Mouse (Mus musculus): Measurements from ENCODE around the gene Pm20d2. TPM values are rescaled to one million over a fixed set of nuclear protein-coding genes. Genes with fewer than 3 reads are reported as not detected.

Gene Pm20d2
- total and polyA plus RNA-seq, 2 experiments, result 3.6 to 7.3 TPM

DNA sequence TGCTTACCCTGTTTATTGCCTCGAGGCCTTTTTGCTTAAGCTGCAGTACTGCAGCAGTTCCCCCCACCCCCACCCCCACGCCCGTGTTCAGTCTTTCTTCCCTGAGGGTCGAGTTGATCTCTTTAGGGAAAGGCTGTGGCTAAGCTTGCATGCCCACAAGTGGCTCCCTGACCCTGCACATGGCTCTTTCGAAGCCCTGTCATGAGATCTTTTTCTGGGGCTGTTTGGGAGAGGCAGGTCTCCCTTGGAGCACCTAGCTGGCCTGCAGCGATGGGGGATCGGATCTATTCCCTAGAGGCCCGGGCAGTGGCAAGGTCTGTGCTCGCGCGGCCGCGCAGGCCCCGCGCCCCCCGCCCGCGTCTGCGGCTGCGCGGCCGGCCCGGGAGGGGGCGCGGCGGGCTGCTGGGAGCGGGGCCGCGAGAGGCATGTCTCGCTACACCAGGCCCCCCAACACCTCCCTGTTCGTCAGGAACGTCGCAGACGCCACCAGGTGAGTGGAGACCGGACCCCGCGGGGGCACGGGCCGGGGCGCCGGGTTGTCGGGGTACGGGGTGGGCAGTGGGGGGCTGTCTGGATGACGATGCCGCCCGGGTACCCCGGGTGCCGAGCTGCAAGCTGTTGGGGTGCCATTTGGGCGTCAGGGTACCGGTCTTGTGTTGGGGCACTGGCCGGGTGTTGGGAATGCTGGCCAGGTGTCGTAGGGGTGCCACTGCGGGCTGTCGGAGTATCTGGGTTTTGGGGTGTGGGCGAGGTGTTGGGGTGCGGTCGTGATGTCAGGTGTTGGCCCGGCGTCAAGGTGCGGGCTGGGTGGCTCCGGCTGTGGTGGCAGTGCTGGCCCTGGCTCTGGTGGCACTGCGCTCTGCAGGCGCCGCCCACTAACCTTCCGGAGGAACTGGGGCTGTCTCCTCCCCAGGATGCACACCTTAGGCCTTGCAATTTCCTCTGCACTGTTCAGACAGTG is 19.6 kb upstream of the Pm20d2 start, which contains the start of gene Srsf12:
Srsf12 (plus strand) TSS at position 111 of the 961 bp plus-strand sequence.
- no peak for DNase-seq (ENCODE audit: extremely low read depth, low read depth, low spot score)
- H3K4me1 ChIP-seq (ENCODE audit: control insufficient read depth, insufficient read depth, low read length), result peaks cover 2% of the 10 kb centered on the region; the same call in 1 of the 2 replicates
- no peaks in the 10 kb centered on the region for H3K79me2 ChIP-seq (ENCODE audit: control insufficient read depth, insufficient read depth, low read length)
- H3K4me3 ChIP-seq (ENCODE audit: insufficient read depth, low read depth, low read length), result peak within 1 kb of the TSS; percentile 33; the same call in 1 of the 2 replicates
- H3K27ac ChIP-seq (replicated peaks; ENCODE audit: insufficient read depth, low read depth, low read length), result no peak within 1 kb of the TSS
- 8% methylated on average over 65 of the region's 65 CpGs for WGBS
- TF ChIP-seq POLR2A (IDR thresholded peaks at IDR 0.05; ENCODE audit: extremely low read depth, insufficient read depth, low read length) (no peak), CTCF (IDR thresholded peaks at IDR 0.05; ENCODE audit: low read depth, low read length) (no peak)
- peak within 1 kb of the TSS; percentile 34; the same call in 1 of the 2 replicates for H3K9ac ChIP-seq (ENCODE audit: low read depth, low read length)
- H3K27me3 ChIP-seq (ENCODE audit: control insufficient read depth, insufficient read depth, low read length), result no peaks in the 10 kb centered on the region
- no peaks in the 10 kb centered on the region for H3K36me3 ChIP-seq (ENCODE audit: control insufficient read depth, insufficient read depth, low read length)

DNA sequence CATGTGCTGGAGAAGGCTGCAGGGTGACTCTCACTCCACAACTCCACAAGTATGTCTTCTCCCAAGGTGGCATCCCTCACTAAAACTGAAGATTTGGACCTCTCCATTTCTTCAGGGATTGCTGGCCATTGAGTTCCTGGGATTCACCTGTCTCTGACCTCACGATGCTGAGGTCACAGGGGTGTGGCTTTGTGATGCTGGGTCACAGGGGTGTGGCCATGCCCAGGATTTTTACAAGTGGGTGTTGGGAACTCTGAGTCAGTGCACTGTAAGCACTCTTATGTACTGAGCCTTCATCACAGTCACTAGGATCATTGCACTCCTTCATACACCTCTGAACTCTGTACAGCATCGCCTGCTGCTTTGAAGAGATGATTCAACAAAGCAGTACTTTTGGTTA is 18.0 kb upstream of the Pm20d2 start:
- WGBS, result 61% methylated on average over 2 of the region's 2 CpGs
- DNase-seq (ENCODE audit: extremely low read depth, low read depth, low spot score), result no peak
- Histone ChIP-seq H3K4me1 (ENCODE audit: control insufficient read depth, insufficient read depth, low read length) (peaks cover 2% of the 10 kb centered on the region; the same call in 1 of the 2 replicates), H3K27me3 (ENCODE audit: control insufficient read depth, insufficient read depth, low read length) (no peaks in the 10 kb centered on the region), H3K4me3 (ENCODE audit: insufficient read depth, low read depth, low read length) (no peak overlapping the region), H3K79me2 (ENCODE audit: control insufficient read depth, insufficient read depth, low read length) (no peaks in the 10 kb centered on the region), H3K27ac (replicated peaks; ENCODE audit: insufficient read depth, low read depth, low read length) (no peak overlapping the region), H3K9ac (ENCODE audit: low read depth, low read length) (no peak overlapping the region), H3K36me3 (ENCODE audit: control insufficient read depth, insufficient read depth, low read length) (no peaks in the 10 kb centered on the region)
- TF ChIP-seq CTCF (IDR thresholded peaks at IDR 0.05; ENCODE audit: low read depth, low read length) (no peak), POLR2A (IDR thresholded peaks at IDR 0.05; ENCODE audit: extremely low read depth, insufficient read depth, low read length) (no peak)

DNA sequence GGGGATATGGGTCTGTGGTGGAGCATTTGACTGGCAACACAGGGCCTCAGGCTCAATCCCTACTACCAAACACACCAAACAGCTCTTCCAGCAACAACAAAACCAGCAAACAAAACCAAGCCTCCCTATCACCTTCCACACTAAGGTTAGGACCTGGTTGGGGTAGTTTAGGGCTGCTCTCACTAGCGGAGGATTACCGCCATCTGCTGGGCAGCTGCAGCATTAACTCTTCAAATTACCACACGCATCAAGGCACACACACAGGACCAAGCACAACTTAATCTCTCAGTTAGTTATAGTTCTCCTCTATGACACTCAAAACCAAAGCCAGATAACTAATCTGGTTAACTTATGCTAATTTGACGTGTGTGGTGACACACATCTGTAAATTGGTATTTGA is 15.1 kb upstream of the Pm20d2 start:
- Histone ChIP-seq H3K27me3 (ENCODE audit: control insufficient read depth, insufficient read depth, low read length) (no peaks in the 10 kb centered on the region), H3K4me1 (ENCODE audit: control insufficient read depth, insufficient read depth, low read length) (peaks cover 2% of the 10 kb centered on the region; the same call in 1 of the 2 replicates), H3K4me3 (ENCODE audit: insufficient read depth, low read depth, low read length) (no peak overlapping the region), H3K27ac (replicated peaks; ENCODE audit: insufficient read depth, low read depth, low read length) (no peak overlapping the region), H3K36me3 (ENCODE audit: control insufficient read depth, insufficient read depth, low read length) (no peaks in the 10 kb centered on the region), H3K79me2 (ENCODE audit: control insufficient read depth, insufficient read depth, low read length) (no peaks in the 10 kb centered on the region), H3K9ac (ENCODE audit: low read depth, low read length) (no peak overlapping the region)
- DNase-seq (ENCODE audit: extremely low read depth, low read depth, low spot score), result peak; percentile 53
- peak; percentile 90 for TF ChIP-seq CTCF (IDR thresholded peaks at IDR 0.05; ENCODE audit: low read depth, low read length)
- TF ChIP-seq POLR2A (IDR thresholded peaks at IDR 0.05; ENCODE audit: extremely low read depth, insufficient read depth, low read length), result no peak
- 19% methylated on average over 4 of the region's 4 CpGs for WGBS

DNA sequence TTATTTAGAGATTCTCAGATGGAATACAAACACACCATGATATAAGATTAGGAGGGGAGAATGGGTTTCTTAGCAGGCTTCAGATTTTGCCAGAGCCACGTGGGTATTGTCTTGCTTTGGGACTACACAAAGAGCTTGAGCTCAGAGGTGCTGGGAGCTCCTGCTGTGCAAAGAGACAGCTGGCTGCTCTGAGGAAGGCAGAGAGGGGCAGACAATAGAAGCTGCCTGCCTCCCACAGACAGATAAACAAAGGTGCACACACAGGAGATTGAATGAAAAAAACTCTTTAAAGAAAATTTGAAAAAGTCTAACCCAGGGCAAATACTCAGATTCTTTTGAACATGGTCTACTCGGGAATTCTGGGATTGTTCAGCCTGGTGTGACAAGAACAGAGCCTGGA is 8.6 kb upstream of the Pm20d2 start:
- H3K4me3 ChIP-seq (ENCODE audit: insufficient read depth, low read depth, low read length), result no peak overlapping the region
- no peaks in the 10 kb centered on the region for H3K36me3 ChIP-seq (ENCODE audit: control insufficient read depth, insufficient read depth, low read length)
- no peaks in the 10 kb centered on the region for H3K27me3 ChIP-seq (ENCODE audit: control insufficient read depth, insufficient read depth, low read length)
- no peaks in the 10 kb centered on the region for H3K4me1 ChIP-seq (ENCODE audit: control insufficient read depth, insufficient read depth, low read length)
- TF ChIP-seq CTCF (IDR thresholded peaks at IDR 0.05; ENCODE audit: low read depth, low read length) (no peak), POLR2A (IDR thresholded peaks at IDR 0.05; ENCODE audit: extremely low read depth, insufficient read depth, low read length) (no peak)
- H3K27ac ChIP-seq (replicated peaks; ENCODE audit: insufficient read depth, low read depth, low read length), result no peak overlapping the region
- WGBS, result 38% methylated on average over 2 of the region's 2 CpGs
- no peak for DNase-seq (ENCODE audit: extremely low read depth, low read depth, low spot score)
- no peak overlapping the region for H3K9ac ChIP-seq (ENCODE audit: low read depth, low read length)
- no peaks in the 10 kb centered on the region for H3K79me2 ChIP-seq (ENCODE audit: control insufficient read depth, insufficient read depth, low read length)

DNA sequence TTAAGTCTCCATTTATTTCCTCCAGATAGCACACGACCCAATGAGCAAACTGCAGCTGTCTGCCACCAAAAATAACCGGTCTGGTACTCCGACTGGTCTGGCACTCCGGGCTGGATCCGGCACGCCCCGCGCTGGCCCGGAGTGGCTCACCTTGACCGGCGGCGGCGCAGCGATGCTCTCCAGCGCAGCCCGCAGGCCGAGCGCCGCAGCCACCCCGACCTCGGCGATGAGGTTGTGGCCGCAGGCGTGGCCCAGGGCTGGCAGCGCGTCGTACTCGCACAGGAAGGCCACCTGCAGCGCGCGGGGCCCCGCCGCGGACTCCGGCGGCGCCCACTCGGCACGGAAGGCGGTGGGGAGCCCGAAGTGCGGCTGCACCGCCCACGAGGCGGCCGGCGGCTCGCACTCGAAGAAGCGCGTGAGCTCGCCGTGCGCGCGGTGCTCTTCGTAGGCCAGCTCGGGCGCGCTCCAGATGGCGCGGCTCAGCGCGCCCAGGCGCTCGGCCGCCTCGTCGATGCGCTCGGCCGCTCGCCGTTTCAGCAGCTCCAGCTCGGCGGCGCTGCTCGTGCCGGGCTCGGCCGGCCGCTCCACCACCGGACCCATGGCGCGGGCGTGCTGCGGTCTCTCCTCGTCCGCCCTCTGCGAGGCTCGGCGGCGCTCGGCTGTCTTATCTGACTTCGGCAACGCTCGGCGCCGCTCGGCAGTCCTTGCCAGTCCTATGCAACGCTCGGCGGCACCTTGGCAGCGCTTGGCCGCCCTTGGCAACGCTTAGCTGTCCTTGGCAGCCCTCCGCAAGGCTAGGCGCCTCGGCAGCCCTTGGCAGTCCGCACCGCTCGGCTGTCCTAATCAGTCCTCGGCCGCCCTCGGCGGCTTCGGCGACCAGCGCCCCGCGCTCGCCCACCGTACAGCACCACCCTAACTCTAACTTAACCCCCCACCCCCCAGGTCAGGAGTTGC is 479 bp downstream of the Pm20d2 start:
- Histone ChIP-seq H3K79me2 (ENCODE audit: control insufficient read depth, insufficient read depth, low read length) (no peaks in the 10 kb centered on the region), H3K36me3 (ENCODE audit: control insufficient read depth, insufficient read depth, low read length) (0 out of 2 replicates have a peak, but pooled peaks cover 2% of the 10 kb centered on the region), H3K4me1 (ENCODE audit: control insufficient read depth, insufficient read depth, low read length) (no peaks in the 10 kb centered on the region), H3K4me3 (ENCODE audit: insufficient read depth, low read depth, low read length) (peak overlapping the region; percentile 65), H3K27ac (replicated peaks; ENCODE audit: insufficient read depth, low read depth, low read length) (peak overlapping the region; percentile 76), H3K9ac (ENCODE audit: low read depth, low read length) (peak overlapping the region; percentile 86), H3K27me3 (ENCODE audit: control insufficient read depth, insufficient read depth, low read length) (no peaks in the 10 kb centered on the region)
- WGBS, result under 1% methylated on average over 122 of the region's 123 CpGs
- peak; percentile 86 for DNase-seq (ENCODE audit: extremely low read depth, low read depth, low spot score)
- TF ChIP-seq CTCF (IDR thresholded peaks at IDR 0.05; ENCODE audit: low read depth, low read length), result peak; percentile 35
- no peak for TF ChIP-seq POLR2A (IDR thresholded peaks at IDR 0.05; ENCODE audit: extremely low read depth, insufficient read depth, low read length)

All from liver, adult 2 months (tissue).